Mouse (Mus musculus): ENCODE measurements around the gene Vmn1r179. TPM values are rescaled to one million over a fixed set of nuclear protein-coding genes. Genes with fewer than 3 reads are reported as not detected.
"Not testable (repeated sequence)": the region's sequence is repeated elsewhere in the genome, so short reads cannot be mapped to it uniquely, and the experiment has no call there.

Vmn1r179 gene
- not detected for total RNA-seq (2021)
- long read RNA-seq, experiment 1, result 0 reads
- long read RNA-seq, experiment 2, result 0 reads

GRCm38 (mm10) chr7:23926678-23927077 lies at the start of gene Vmn1r179:
TSS of gene Vmn1r179 (plus strand) at chr7:23926978.
- no peak for DNase-seq (ENCODE audit: low spot score in 2 of 2)
- no peak within 1 kb of the TSS for H3K27ac ChIP-seq
- TF ChIP-seq CTCF (conservative IDR thresholded peaks at IDR 0.05), result no peak
- no peak within 1 kb of the TSS for H3K4me3 ChIP-seq

GRCm38 (mm10) chr7:23891709-23892108 lies 35.1 kb upstream of the Vmn1r179 start, which contains the start of gene Vmn1r178:
TSS of gene Vmn1r178 (plus strand) at chr7:23892009.
- Histone ChIP-seq H3K4me3 (no peak within 1 kb of the TSS), H3K27ac (no peak within 1 kb of the TSS)
- no peak for TF ChIP-seq CTCF (conservative IDR thresholded peaks at IDR 0.05)
- DNase-seq (ENCODE audit: low spot score in 2 of 2), result no peak

GRCm38 (mm10) chr7:23950332-23950731 lies 23.6 kb downstream of the Vmn1r179 start, which contains the start of gene Vmn1r180:
TSS of gene Vmn1r180 (plus strand) at chr7:23950632.
- Histone ChIP-seq H3K27ac (no peak within 1 kb of the TSS), H3K4me3 (no peak within 1 kb of the TSS)
- no peak for TF ChIP-seq CTCF (conservative IDR thresholded peaks at IDR 0.05)
- no peak for DNase-seq (ENCODE audit: low spot score in 2 of 2)

GRCm38 (mm10) chr7:23968044-23968443 lies 41.3 kb downstream of the Vmn1r179 start:
- not testable (repeated sequence) for H3K4me3 ChIP-seq, H3K27ac ChIP-seq
- peak; percentile 73 for TF ChIP-seq CTCF (conservative IDR thresholded peaks at IDR 0.05)
- peak in 1 of 2 experiments; percentile 20 for DNase-seq (ENCODE audit: low spot score in 2 of 2)

GRCm38 (mm10) chr7:23974315-23974714 lies 47.5 kb downstream of the Vmn1r179 start, which contains the start of gene Vmn1r181:
TSS of gene Vmn1r181 (plus strand) at chr7:23974615.
- not testable (repeated sequence) for H3K4me3 ChIP-seq; H3K27ac ChIP-seq; DNase-seq (ENCODE audit: low spot score in 2 of 2)

Other genes with a start within 250 kb of the Vmn1r179 start
- gene Vmn1r173, start 226.3 kb upstream of the Vmn1r179 start, total RNA-seq (2021), result not detected
- not detected for gene Vmn1r174, start 174.7 kb upstream of the Vmn1r179 start, total RNA-seq (2021)
- gene Vmn1r175, start 116.3 kb upstream of the Vmn1r179 start, total RNA-seq (2021), result not detected
- not detected for gene Vmn1r176, start 89.6 kb upstream of the Vmn1r179 start, total RNA-seq (2021)
- gene Vmn1r177, start 60.5 kb upstream of the Vmn1r179 start, total RNA-seq (2021), result not detected
- gene Vmn1r178, start 35.0 kb upstream of the Vmn1r179 start, total RNA-seq (2021), result not detected
- not detected for gene Vmn1r180, start 23.7 kb downstream of the Vmn1r179 start, total RNA-seq (2021)
- gene Vmn1r181, start 47.6 kb downstream of the Vmn1r179 start, total RNA-seq (2021), result not detected
- gene V1rd19, start 74.7 kb downstream of the Vmn1r179 start, total RNA-seq (2021), result not detected
- gene Vmn1r183, start 126.3 kb downstream of the Vmn1r179 start, total RNA-seq (2021), result not detected
- 10 to 100 TPM; 44.0 to 45.5 TPM for gene Zfp180, start 154.9 kb downstream of the Vmn1r179 start, total RNA-seq (2021)
- 10 to 100 TPM; 10.4 to 13.9 TPM for gene Zfp112, start 185.3 kb downstream of the Vmn1r179 start, total RNA-seq (2021)
- gene Zfp235, start 207.2 kb downstream of the Vmn1r179 start, total RNA-seq (2021), result 10 to 100 TPM; 21.1 to 21.8 TPM
- 1 to 10 TPM; 3.4 to 4.3 TPM for gene Zfp114, start 248.1 kb downstream of the Vmn1r179 start, total RNA-seq (2021)

All from layer of hippocampus, adult 2 months (tissue).